Mouse (Mus musculus): ENCODE measurements at regions not wholly inside any gene's neighbourhood (a gene's known extent, or its start where the extent isn't known, plus 50 kb on each side); places are given as distances from the start of the nearest gene placed in this dataset.
"Not testable (repeated sequence)": the region's sequence is repeated elsewhere in the genome, so short reads cannot be mapped to it uniquely, and the experiment has no call there.

- TF ChIP-seq CTCF (conservative IDR thresholded peaks at IDR 0.05; ENCODE audit: low read length); POU5F1 (IDR thresholded peaks at IDR 0.05; ENCODE audit: borderline replicate concordance, low read length): not testable (repeated sequence)
Observed at GRCm38 (mm10) chr14:86294606-86295005, 846.4 kb downstream of the Diaph3 start.

All from E14TG2a.4 (cell line).